Mouse (Mus musculus): ENCODE results near the gene Smarce1. TPM values are rescaled to one million over a fixed set of nuclear protein-coding genes. Genes with fewer than 3 reads are reported as not detected.

The Smarce1 gene
- polyA plus RNA-seq, 1 experiment from 2014 or later = 223 TPM

DNA sequence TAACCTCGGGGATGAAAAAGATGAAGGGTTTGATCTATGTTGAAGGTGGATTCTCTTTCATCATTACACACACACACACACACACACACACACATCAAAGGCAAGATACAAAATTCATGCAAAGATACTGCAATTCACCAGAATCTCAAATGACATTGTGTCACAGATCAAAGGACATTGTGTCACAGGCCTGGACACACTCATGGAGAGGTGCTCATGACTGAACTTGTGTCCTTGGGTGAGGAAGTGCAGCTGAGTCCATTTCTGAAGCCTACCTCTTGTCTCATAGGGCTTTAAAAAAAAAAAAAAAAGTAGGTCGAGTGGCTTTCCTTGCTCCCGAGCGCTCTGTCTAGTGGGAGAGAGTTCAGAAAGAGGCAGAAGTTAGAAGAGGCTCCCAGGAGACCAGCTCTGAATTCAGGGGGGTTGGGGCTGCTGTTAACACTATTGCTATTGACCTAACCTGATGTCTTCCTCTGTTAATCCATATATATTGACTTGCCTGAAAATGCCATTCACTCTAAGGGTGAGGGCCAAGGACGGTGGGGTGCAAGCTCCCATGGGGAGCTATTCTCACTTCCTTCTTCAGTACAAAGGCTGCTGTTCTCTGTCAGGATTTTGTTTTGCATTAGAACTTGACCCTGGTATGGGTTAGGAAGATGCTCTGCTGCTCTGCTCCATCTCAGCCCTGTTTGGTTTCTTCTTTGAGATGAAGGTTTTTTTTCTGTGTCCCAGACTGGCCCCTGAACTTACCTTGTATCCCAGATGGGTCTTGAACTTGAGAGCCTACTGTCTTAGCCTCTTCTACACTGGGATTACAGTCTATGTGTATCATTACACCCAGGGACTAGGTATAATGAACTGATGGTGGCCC, 53.5 kb downstream of the Smarce1 start:
- Histone ChIP-seq H3K4me2 (ENCODE audit: low read depth, low read length) (no peak overlapping the region), H3K36me3 (replicated peaks; ENCODE audit: control insufficient read depth, insufficient read depth, low read depth, low read length) (no peaks in the 10 kb centered on the region), H3K9ac (replicated peaks; ENCODE audit: low read length) (no peak overlapping the region), H3K27ac (replicated peaks; ENCODE audit: low read depth, low read length) (no peak overlapping the region), H3K27me3 (ENCODE audit: control insufficient read depth, insufficient read depth, low read length) (no peaks in the 10 kb centered on the region), H3K4me1 (ENCODE audit: control insufficient read depth, insufficient read depth, low read length) (no peaks in the 10 kb centered on the region), H3K4me3 (ENCODE audit: low read depth, low read length) (no peak overlapping the region), H3K9me3 (replicated peaks; ENCODE audit: control insufficient read depth, low read length) (no peaks in the 10 kb centered on the region)
- DNase-seq (ENCODE audit: low spot score) (no peak), ATAC-seq (replicated peaks; ENCODE audit: insufficient number of reproducible peaks, low FRiP score, low TSS enrichment, low read depth) (no peak)
- WGBS = 65% methylated on average over 5 of the region's 5 CpGs

DNA sequence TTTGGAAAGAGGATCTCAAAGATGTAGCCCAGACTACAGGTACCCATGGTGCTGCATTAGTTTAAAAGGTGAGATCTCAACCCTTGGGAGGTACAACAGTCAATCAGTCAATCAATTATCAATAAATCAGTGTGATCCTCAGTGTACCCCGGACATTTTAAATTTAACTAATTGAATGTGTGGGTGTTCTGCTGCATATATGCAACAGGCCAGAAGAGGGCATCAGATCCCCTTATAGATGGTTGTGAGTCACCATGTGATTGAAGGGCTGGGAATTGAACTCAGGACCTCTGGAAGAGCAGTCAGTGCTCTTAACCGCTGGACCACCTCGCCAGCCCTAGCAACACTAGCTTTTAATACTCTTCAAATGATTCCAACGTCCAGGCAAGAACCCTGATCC, 58.8 kb downstream of the Smarce1 start:
- Histone ChIP-seq H3K9ac (replicated peaks; ENCODE audit: low read length) (no peak overlapping the region), H3K27me3 (ENCODE audit: control insufficient read depth, insufficient read depth, low read length) (no peaks in the 10 kb centered on the region), H3K4me2 (ENCODE audit: low read depth, low read length) (no peak overlapping the region), H3K4me3 (ENCODE audit: low read depth, low read length) (no peak overlapping the region), H3K36me3 (replicated peaks; ENCODE audit: control insufficient read depth, insufficient read depth, low read depth, low read length) (no peaks in the 10 kb centered on the region), H3K4me1 (ENCODE audit: control insufficient read depth, insufficient read depth, low read length) (no peaks in the 10 kb centered on the region), H3K27ac (replicated peaks; ENCODE audit: low read depth, low read length) (no peak overlapping the region), H3K9me3 (replicated peaks; ENCODE audit: control insufficient read depth, low read length) (no peaks in the 10 kb centered on the region)
- ATAC-seq (replicated peaks; ENCODE audit: insufficient number of reproducible peaks, low FRiP score, low TSS enrichment, low read depth) = no peak
- no peak for DNase-seq (ENCODE audit: low spot score)
- 83% methylated on average over 4 of the region's 4 CpGs for WGBS

DNA sequence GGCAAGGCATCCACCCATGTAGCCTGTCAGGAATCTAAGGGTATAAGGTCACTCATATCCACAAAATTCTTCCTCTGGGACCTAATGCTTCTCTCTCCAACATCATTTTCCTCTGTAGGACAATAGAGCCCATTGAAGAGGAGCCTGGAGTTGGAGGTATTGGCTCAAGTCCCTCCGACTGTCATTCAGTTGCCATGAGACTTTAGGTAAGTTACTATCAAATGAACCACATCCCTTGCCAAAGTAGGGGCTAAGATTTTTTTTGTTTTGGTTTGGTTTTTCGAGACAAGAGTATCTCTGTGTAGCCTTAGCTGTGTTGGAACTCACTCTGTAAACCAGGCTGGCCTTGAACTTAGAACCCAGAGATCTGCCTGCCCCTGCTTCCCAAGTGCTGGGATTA, 59.4 kb downstream of the Smarce1 start:
- Histone ChIP-seq H3K9ac (replicated peaks; ENCODE audit: low read length) (no peak overlapping the region), H3K27me3 (ENCODE audit: control insufficient read depth, insufficient read depth, low read length) (no peaks in the 10 kb centered on the region), H3K4me3 (ENCODE audit: low read depth, low read length) (no peak overlapping the region), H3K27ac (replicated peaks; ENCODE audit: low read depth, low read length) (no peak overlapping the region), H3K4me2 (ENCODE audit: low read depth, low read length) (no peak overlapping the region), H3K36me3 (replicated peaks; ENCODE audit: control insufficient read depth, insufficient read depth, low read depth, low read length) (no peaks in the 10 kb centered on the region), H3K9me3 (replicated peaks; ENCODE audit: control insufficient read depth, low read length) (no peaks in the 10 kb centered on the region), H3K4me1 (ENCODE audit: control insufficient read depth, insufficient read depth, low read length) (no peaks in the 10 kb centered on the region)
- DNase-seq (ENCODE audit: low spot score) = no peak
- ATAC-seq (replicated peaks; ENCODE audit: insufficient number of reproducible peaks, low FRiP score, low TSS enrichment, low read depth) = no peak
- 72% methylated on average over 2 of the region's 2 CpGs for WGBS

DNA sequence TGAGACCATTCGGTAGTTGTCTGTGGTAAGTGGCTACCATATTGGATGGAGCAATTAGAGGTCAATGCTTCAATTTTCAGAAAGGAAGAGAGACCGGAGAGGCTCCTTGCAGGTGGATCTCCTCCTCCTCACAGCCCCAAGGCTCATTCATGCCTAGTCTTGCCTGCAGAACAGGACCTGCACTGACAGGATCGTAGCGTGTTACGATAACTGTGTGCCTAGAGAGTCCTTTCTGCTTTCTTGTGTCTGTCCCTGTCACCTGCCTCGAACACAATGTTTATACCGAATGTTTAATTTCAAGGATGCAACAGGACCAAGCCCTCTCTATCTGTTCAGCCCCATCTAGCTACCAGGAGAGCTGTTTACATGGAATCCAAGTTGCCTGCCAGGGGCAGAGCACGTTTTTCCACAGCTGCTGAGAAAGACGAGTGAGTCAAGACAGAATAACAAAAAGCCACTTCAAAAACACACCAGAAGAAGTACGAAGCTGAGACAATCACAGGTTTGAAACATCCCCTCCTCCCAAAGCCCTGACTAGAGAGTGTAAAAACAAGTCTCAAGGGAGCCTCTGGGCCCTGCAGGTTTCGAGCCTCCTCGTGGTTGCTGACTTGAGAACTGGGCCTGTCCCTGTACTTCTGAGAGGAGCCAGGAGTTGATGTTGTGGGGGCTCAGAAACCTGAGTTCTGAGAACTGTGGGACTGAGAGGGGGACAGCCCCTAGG, 60.1 kb downstream of the Smarce1 start:
- H3K4me3 ChIP-seq (ENCODE audit: low read depth, low read length) = no peak overlapping the region
- H3K27ac ChIP-seq (replicated peaks; ENCODE audit: low read depth, low read length) = no peak overlapping the region
- H3K4me2 ChIP-seq (ENCODE audit: low read depth, low read length) = no peak overlapping the region
- H3K36me3 ChIP-seq (replicated peaks; ENCODE audit: control insufficient read depth, insufficient read depth, low read depth, low read length) = no peaks in the 10 kb centered on the region
- WGBS = 75% methylated on average over 12 of the region's 12 CpGs
- H3K4me1 ChIP-seq (ENCODE audit: control insufficient read depth, insufficient read depth, low read length) = no peaks in the 10 kb centered on the region
- ATAC-seq (replicated peaks; ENCODE audit: insufficient number of reproducible peaks, low FRiP score, low TSS enrichment, low read depth) = no peak
- no peak for DNase-seq (ENCODE audit: low spot score)
- no peak overlapping the region for H3K9ac ChIP-seq (replicated peaks; ENCODE audit: low read length)
- no peaks in the 10 kb centered on the region for H3K27me3 ChIP-seq (ENCODE audit: control insufficient read depth, insufficient read depth, low read length)
- H3K9me3 ChIP-seq (replicated peaks; ENCODE audit: control insufficient read depth, low read length) = no peaks in the 10 kb centered on the region

DNA sequence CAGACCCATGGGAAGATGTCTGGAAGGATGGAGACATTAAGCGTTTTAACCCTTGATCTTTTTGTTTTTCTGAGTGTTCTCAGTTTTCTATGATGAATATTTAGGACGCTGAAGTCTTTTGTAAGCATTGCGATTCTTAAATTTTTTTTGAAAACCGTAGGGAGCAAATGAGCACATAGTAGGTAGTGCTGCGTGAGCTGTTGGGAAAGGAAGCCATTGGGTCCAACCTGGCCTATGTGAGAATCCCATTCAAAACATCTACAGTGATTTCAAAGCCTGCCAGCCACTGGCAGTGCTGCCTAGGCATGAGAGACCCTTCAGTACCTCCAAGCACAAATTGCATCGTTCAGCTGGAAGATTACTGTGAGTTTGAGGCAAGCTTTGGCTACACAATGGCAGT, 60.8 kb downstream of the Smarce1 start:
- no peaks in the 10 kb centered on the region for H3K27me3 ChIP-seq (ENCODE audit: control insufficient read depth, insufficient read depth, low read length)
- DNase-seq (ENCODE audit: low spot score) = no peak
- H3K9ac ChIP-seq (replicated peaks; ENCODE audit: low read length) = no peak overlapping the region
- H3K27ac ChIP-seq (replicated peaks; ENCODE audit: low read depth, low read length) = no peak overlapping the region
- 91% methylated on average over 6 of the region's 6 CpGs for WGBS
- H3K36me3 ChIP-seq (replicated peaks; ENCODE audit: control insufficient read depth, insufficient read depth, low read depth, low read length) = no peaks in the 10 kb centered on the region
- no peak for ATAC-seq (replicated peaks; ENCODE audit: insufficient number of reproducible peaks, low FRiP score, low TSS enrichment, low read depth)
- H3K4me1 ChIP-seq (ENCODE audit: control insufficient read depth, insufficient read depth, low read length) = no peaks in the 10 kb centered on the region
- no peak overlapping the region for H3K4me3 ChIP-seq (ENCODE audit: low read depth, low read length)
- no peaks in the 10 kb centered on the region for H3K9me3 ChIP-seq (replicated peaks; ENCODE audit: control insufficient read depth, low read length)
- H3K4me2 ChIP-seq (ENCODE audit: low read depth, low read length) = no peak overlapping the region

DNA sequence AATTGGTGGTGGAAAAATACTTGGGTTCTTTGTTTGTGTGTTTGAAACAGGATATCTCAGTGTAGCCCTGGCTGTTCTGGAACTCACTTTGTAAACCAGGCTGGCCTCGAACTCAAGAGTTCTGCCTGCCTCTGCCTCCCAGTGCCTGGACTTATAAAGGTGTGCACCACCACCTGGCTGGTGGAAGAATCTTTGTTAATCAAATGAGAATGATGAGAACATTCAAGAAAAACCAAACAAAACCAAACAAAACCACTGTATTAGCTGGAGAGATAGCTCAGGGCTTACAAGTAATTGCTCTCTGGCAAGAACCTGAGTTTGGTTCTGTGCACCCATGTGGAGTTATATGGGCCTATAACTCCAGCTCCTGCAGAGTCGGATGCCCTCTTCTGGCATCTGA, 61.4 kb downstream of the Smarce1 start:
- Histone ChIP-seq H3K9me3 (replicated peaks; ENCODE audit: control insufficient read depth, low read length) (no peaks in the 10 kb centered on the region), H3K4me3 (ENCODE audit: low read depth, low read length) (no peak overlapping the region), H3K9ac (replicated peaks; ENCODE audit: low read length) (no peak overlapping the region), H3K27ac (replicated peaks; ENCODE audit: low read depth, low read length) (no peak overlapping the region), H3K4me1 (ENCODE audit: control insufficient read depth, insufficient read depth, low read length) (no peaks in the 10 kb centered on the region), H3K36me3 (replicated peaks; ENCODE audit: control insufficient read depth, insufficient read depth, low read depth, low read length) (no peaks in the 10 kb centered on the region), H3K4me2 (ENCODE audit: low read depth, low read length) (no peak overlapping the region), H3K27me3 (ENCODE audit: control insufficient read depth, insufficient read depth, low read length) (no peaks in the 10 kb centered on the region)
- WGBS = 87% methylated on average over 2 of the region's 2 CpGs
- DNase-seq (ENCODE audit: low spot score) (no peak), ATAC-seq (replicated peaks; ENCODE audit: insufficient number of reproducible peaks, low FRiP score, low TSS enrichment, low read depth) (no peak)

DNA sequence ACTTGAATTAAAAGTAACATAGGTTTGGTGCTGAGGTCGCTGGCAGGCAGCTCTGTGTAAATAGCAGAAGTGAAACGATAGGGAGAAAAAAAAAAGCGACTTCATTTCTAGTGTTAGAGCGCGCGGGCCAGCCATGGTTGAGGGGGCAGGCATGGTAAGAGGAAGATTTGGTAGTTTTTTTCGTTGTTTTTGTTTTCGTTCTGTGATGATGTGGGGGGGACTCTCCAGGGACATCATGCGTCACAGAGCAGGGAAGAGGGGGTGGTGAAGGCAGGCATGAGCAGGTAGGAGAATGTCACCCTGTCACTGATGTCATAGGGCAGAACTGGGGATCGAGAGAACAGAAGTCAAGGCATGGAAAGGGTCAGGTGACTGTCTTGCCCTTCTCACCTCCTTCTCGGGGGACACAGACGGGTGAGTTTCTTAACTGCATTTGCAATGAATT, 62.8 kb downstream of the Smarce1 start:
- H3K4me2 ChIP-seq (ENCODE audit: low read depth, low read length) = no peak overlapping the region
- no peak overlapping the region for H3K9ac ChIP-seq (replicated peaks; ENCODE audit: low read length)
- H3K27me3 ChIP-seq (ENCODE audit: control insufficient read depth, insufficient read depth, low read length) = no peaks in the 10 kb centered on the region
- no peaks in the 10 kb centered on the region for H3K36me3 ChIP-seq (replicated peaks; ENCODE audit: control insufficient read depth, insufficient read depth, low read depth, low read length)
- H3K27ac ChIP-seq (replicated peaks; ENCODE audit: low read depth, low read length) = no peak overlapping the region
- no peaks in the 10 kb centered on the region for H3K4me1 ChIP-seq (ENCODE audit: control insufficient read depth, insufficient read depth, low read length)
- ATAC-seq (replicated peaks; ENCODE audit: insufficient number of reproducible peaks, low FRiP score, low TSS enrichment, low read depth) = no peak
- 59% methylated on average over 12 of the region's 12 CpGs for WGBS
- no peak overlapping the region for H3K4me3 ChIP-seq (ENCODE audit: low read depth, low read length)
- H3K9me3 ChIP-seq (replicated peaks; ENCODE audit: control insufficient read depth, low read length) = no peaks in the 10 kb centered on the region
- DNase-seq (ENCODE audit: low spot score) = no peak

DNA sequence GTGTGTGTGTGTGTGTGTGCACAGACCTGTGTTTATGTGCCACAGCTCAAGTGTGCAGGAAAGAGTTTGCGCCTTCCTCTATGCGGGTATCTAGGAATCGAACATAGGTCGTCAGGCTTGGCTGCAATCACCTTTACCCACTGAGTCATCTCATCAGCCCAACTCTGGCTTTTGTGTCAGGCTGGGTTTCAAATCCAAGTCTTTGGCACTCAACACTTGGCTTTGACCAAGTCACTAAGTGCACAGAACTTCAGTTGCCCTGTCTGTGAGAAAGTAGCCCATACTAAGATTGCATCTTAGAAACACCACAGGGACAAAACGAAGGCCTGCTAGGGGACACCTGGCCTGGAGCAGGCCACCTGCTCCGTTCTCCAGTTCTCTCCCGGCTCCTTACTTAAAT, 63.2 kb downstream of the Smarce1 start:
- ATAC-seq (replicated peaks; ENCODE audit: insufficient number of reproducible peaks, low FRiP score, low TSS enrichment, low read depth) (no peak), DNase-seq (ENCODE audit: low spot score) (no peak)
- H3K36me3 ChIP-seq (replicated peaks; ENCODE audit: control insufficient read depth, insufficient read depth, low read depth, low read length) = no peaks in the 10 kb centered on the region
- no peak overlapping the region for H3K9ac ChIP-seq (replicated peaks; ENCODE audit: low read length)
- H3K4me1 ChIP-seq (ENCODE audit: control insufficient read depth, insufficient read depth, low read length) = no peaks in the 10 kb centered on the region
- no peak overlapping the region for H3K4me3 ChIP-seq (ENCODE audit: low read depth, low read length)
- no peak overlapping the region for H3K27ac ChIP-seq (replicated peaks; ENCODE audit: low read depth, low read length)
- H3K9me3 ChIP-seq (replicated peaks; ENCODE audit: control insufficient read depth, low read length) = no peaks in the 10 kb centered on the region
- H3K27me3 ChIP-seq (ENCODE audit: control insufficient read depth, insufficient read depth, low read length) = no peaks in the 10 kb centered on the region
- no peak overlapping the region for H3K4me2 ChIP-seq (ENCODE audit: low read depth, low read length)
- 81% methylated on average over 7 of the region's 7 CpGs for WGBS
